Mouse (Mus musculus) gastrocnemius, adult 2 months (tissue): ENCODE data around the gene Unc5c. TPM values are rescaled to one million over a fixed set of nuclear protein-coding genes. Genes with fewer than 3 reads are reported as not detected.

Experiments used
- DNase-seq: peaks from one replicate; pipeline ENCODE4 v3.0.0; 2022
- H3K27ac ChIP-seq: fragments of 200-600 bp; 2 replicates; pipeline ENCODE4 v1.8.1; 2022; ENCODE audit warnings: mild to moderate bottlenecking
- H3K4me3 ChIP-seq: fragments of 200-600 bp; 2 replicates; pipeline ENCODE4 v1.8.1; 2022; ENCODE audit warnings: mild to moderate bottlenecking, moderate library complexity
- CTCF ChIP-seq: fragments of 200-600 bp; IDR thresholded peaks from 2 replicates; pipeline ENCODE4 v1.8.1; 2022; ENCODE audit warnings: antibody characterized with exemption, mild to moderate bottlenecking, moderate library complexity
- intact Hi-C: fragments of 180-260 bp; cut with DNase I; formaldehyde crosslinking; loops from one replicate; pipeline ENCODE4 v1.15.1; 2025
- total RNA-seq, 2 experiments: library from RNA; stranded (reverse); gene quantifications; 2 replicates each; pipeline ENCODE4 v1.2.3; 2021

Gene Unc5c
- total RNA-seq, 2 experiments from 2014 or later: not detected

GRCm38 (mm10) chr3:141594120-141594519, 129.1 kb downstream of the Unc5c start:
- intact Hi-C loops: no loop called here
- no peak for TF ChIP-seq CTCF

GRCm38 (mm10) chr3:141595073-141595472, 130.1 kb downstream of the Unc5c start:
- no peak for DNase-seq
- H3K27ac ChIP-seq: no peak overlapping the region
- no peak overlapping the region for H3K4me3 ChIP-seq
- intact Hi-C loops: no loop called here
- TF ChIP-seq CTCF: no peak

More at GRCm38 (mm10) chr3:141594120-141594519, 129.1 kb downstream of the Unc5c start:
- DNase-seq: no peak
- no peak overlapping the region for H3K27ac ChIP-seq
- H3K4me3 ChIP-seq: no peak overlapping the region

- TF ChIP-seq CTCF: no peak
- Histone ChIP-seq H3K27ac (no peak overlapping the region), H3K4me3 (no peak overlapping the region)
- intact Hi-C loops: no loop called here
- no peak for DNase-seq
Observed at GRCm38 (mm10) chr3:141596461-141596860, 131.4 kb downstream of the Unc5c start.

GRCm38 (mm10) chr3:141596881-141597280, 131.9 kb downstream of the Unc5c start:
- intact Hi-C loops: no loop called here
- TF ChIP-seq CTCF: no peak
- H3K27ac ChIP-seq: no peak overlapping the region

GRCm38 (mm10) chr3:141597974-141598373, 133.0 kb downstream of the Unc5c start:
- DNase-seq: no peak
- H3K4me3 ChIP-seq: no peak overlapping the region
- no peak overlapping the region for H3K27ac ChIP-seq
- intact Hi-C loops: no loop called here
- no peak for TF ChIP-seq CTCF

More at GRCm38 (mm10) chr3:141596881-141597280, 131.9 kb downstream of the Unc5c start:
- DNase-seq: no peak
- no peak overlapping the region for H3K4me3 ChIP-seq

GRCm38 (mm10) chr3:141598936-141599335, 133.9 kb downstream of the Unc5c start:
- TF ChIP-seq CTCF: no peak
- Histone ChIP-seq H3K4me3 (no peak overlapping the region), H3K27ac (no peak overlapping the region)
- DNase-seq: no peak
- intact Hi-C loops: no loop called here

GRCm38 (mm10) chr3:141601072-141601549, 136.1 kb downstream of the Unc5c start:
- no peak for DNase-seq
- intact Hi-C loops: no loop called here
- TF ChIP-seq CTCF: no peak
- no peak overlapping the region for H3K27ac ChIP-seq
- H3K4me3 ChIP-seq: no peak overlapping the region

- H3K27ac ChIP-seq: no peak overlapping the region
- DNase-seq: no peak
- TF ChIP-seq CTCF: no peak
- H3K4me3 ChIP-seq: no peak overlapping the region
- intact Hi-C loops: no loop called here
Observed at GRCm38 (mm10) chr3:141616718-141617117, 151.7 kb downstream of the Unc5c start.

GRCm38 (mm10) chr3:141618675-141619074, 153.7 kb downstream of the Unc5c start:
- H3K27ac ChIP-seq: no peak overlapping the region
- intact Hi-C loops: no loop called here
- no peak for DNase-seq
- H3K4me3 ChIP-seq: no peak overlapping the region
- TF ChIP-seq CTCF: no peak

- intact Hi-C loops: no loop called here
- DNase-seq: no peak
- H3K27ac ChIP-seq: no peak overlapping the region
- TF ChIP-seq CTCF: no peak
- no peak overlapping the region for H3K4me3 ChIP-seq
Observed at GRCm38 (mm10) chr3:141621496-141621895, 156.5 kb downstream of the Unc5c start.

GRCm38 (mm10) chr3:141626935-141627638, 162.1 kb downstream of the Unc5c start:
- no peak for TF ChIP-seq CTCF
- H3K4me3 ChIP-seq: no peak overlapping the region
- no peak for DNase-seq
- intact Hi-C loops: no loop called here
- no peak overlapping the region for H3K27ac ChIP-seq

- DNase-seq: no peak
- no peak overlapping the region for H3K4me3 ChIP-seq
Observed at GRCm38 (mm10) chr3:141627639-141627977, 162.6 kb downstream of the Unc5c start.

GRCm38 (mm10) chr3:141629431-141629830, 164.4 kb downstream of the Unc5c start:
- TF ChIP-seq CTCF: no peak
- no peak overlapping the region for H3K4me3 ChIP-seq
- DNase-seq: no peak
- intact Hi-C loops: no loop called here
- no peak overlapping the region for H3K27ac ChIP-seq

More at GRCm38 (mm10) chr3:141627639-141627977, 162.6 kb downstream of the Unc5c start:
- intact Hi-C loops: no loop called here
- H3K27ac ChIP-seq: no peak overlapping the region
- no peak for TF ChIP-seq CTCF

- no peak for DNase-seq
- TF ChIP-seq CTCF: no peak
- intact Hi-C loops: no loop called here
- Histone ChIP-seq H3K27ac (no peak overlapping the region), H3K4me3 (no peak overlapping the region)
Observed at GRCm38 (mm10) chr3:141637900-141638299, 172.9 kb downstream of the Unc5c start.
